Mouse (Mus musculus): ENCODE measurements at regions not wholly inside any gene's neighbourhood (a gene's known extent, or its start where the extent isn't known, plus 50 kb on each side); places are given as distances from the start of the nearest gene placed in this dataset.

GRCm38 (mm10) chr14:76755591-76756376 lies 199.1 kb upstream of the Serp2 start:
- TF ChIP-seq CTCF (IDR thresholded peaks at IDR 0.05; ENCODE audit: borderline replicate concordance, control insufficient read depth, extremely low read depth, insufficient read depth, low read length, poor library complexity) (no peak), POLR2A (IDR thresholded peaks at IDR 0.05; ENCODE audit: control insufficient read depth, extremely low read depth, insufficient read depth, low read length, poor library complexity) (no peak)

All from thymus, adult 2 months (tissue).